Comparison of ENCODE assay signal across 8 mouse cellular contexts in genomic region chr2:11663961-11664360, GRCm38 (mm10). TPM values are rescaled to one million over a fixed set of nuclear protein-coding genes. Genes with fewer than 3 reads are reported as not detected.
DNase-seq lines count a peak whose midpoint lies in the region; ATAC-seq lines count a peak whose summit lies in the region.

No protein-coding gene starts in this region.

- no peaks in the 10 kb centered on the region for H3K9me3 ChIP-seq in hindbrain, embryonic 13.5 days

- H3K9ac ChIP-seq in hindbrain, embryonic 13.5 days: no peak overlapping the region

- H3K4me1 ChIP-seq in hindbrain, embryonic 13.5 days (replicated peaks): no peaks in the 10 kb centered on the region

- WGBS in hindbrain, embryonic 13.5 days: 4% methylated on average over 10 of the region's 10 CpGs

- no peak overlapping the region for H3K27ac ChIP-seq in hindbrain, embryonic 13.5 days

- H3K27me3 ChIP-seq in hindbrain, embryonic 13.5 days: no peaks in the 10 kb centered on the region

- H3K4me2 ChIP-seq in hindbrain, embryonic 13.5 days: peak overlapping the region; percentile 36

- no peaks in the 10 kb centered on the region for H3K36me3 ChIP-seq in hindbrain, embryonic 13.5 days

- H3K4me3 ChIP-seq in hindbrain, embryonic 13.5 days: peak overlapping the region; percentile 23

- DNase-seq in NIH3T3 (ENCODE audit: low read depth): peak; percentile 87
- peak; percentile 92 to 93 for DNase-seq in cerebellum, postnatal 10 days
- DNase-seq in frontal cortex, postnatal 14 days (ENCODE audit: low spot score in 2 of 2): peak; percentile 77 to 86
- DNase-seq in layer of hippocampus, postnatal 14 days (ENCODE audit: low spot score in 2 of 2): peak; percentile 77 to 91
- peak; percentile 89 for DNase-seq in lung, postnatal 10 days
- DNase-seq in ovary, postnatal 36 days (ENCODE audit: low spot score): peak; percentile 80
- peak; percentile 93 for DNase-seq in thymus, postnatal 14 days

- peak; percentile 96 for ATAC-seq in hindbrain, embryonic 13.5 days (ENCODE audit: low FRiP score)

RNA-seq across cellular contexts. Expression of gene Il2ra, which starts 21.4 kb away (rescaled TPM):
- polyA plus RNA-seq in hindbrain, embryonic 13.5 days (2015; fragmentation: Nextera tagmentation; extraction: Ambion mirVana): 0.04 TPM in 1 of 2 replicates, not detected in the other
- under 1 TPM in 1 of 2 experiments, not detected in 1; 0.17 TPM for total RNA-seq in layer of hippocampus, postnatal 14 days (2021)

RNA-seq across cellular contexts. Expression of gene Gm17490, which starts 37.9 kb away (rescaled TPM):
- polyA plus RNA-seq in hindbrain, embryonic 13.5 days (2015; fragmentation: Nextera tagmentation; extraction: Ambion mirVana): not detected in 2 replicates
- total RNA-seq in layer of hippocampus, postnatal 14 days (2021): not detected

RNA-seq across cellular contexts. Expression of gene Il15ra, which starts 41.1 kb away (rescaled TPM):
- polyA plus RNA-seq in hindbrain, embryonic 13.5 days (2015; fragmentation: Nextera tagmentation; extraction: Ambion mirVana): 0.75 and 0.82 TPM in 2 replicates
- 1 to 10 TPM; 4.9 to 6.7 TPM for total RNA-seq in layer of hippocampus, postnatal 14 days (2021)
